Mouse (Mus musculus) gastrocnemius, adult 18-20 months (tissue): ENCODE results near the gene Zfp141. TPM values are rescaled to one million over a fixed set of nuclear protein-coding genes. Genes with fewer than 3 reads are reported as not detected.

Experiments
- DNase-seq: peaks from one replicate; pipeline ENCODE4 v3.0.0; 2021; ENCODE audit warnings: low spot score
- long read RNA-seq, 2 experiments: library from polyadenylated mRNA; stranded (forward); transcript quantifications; one replicate each; pipeline ENCODE4 v2.0.0; 2021
- total RNA-seq, 2 experiments: library from RNA; stranded (reverse); gene quantifications; 2 replicates each; pipeline ENCODE4 v1.2.3; 2021

Zfp141 gene
- total RNA-seq: 1 to 10 TPM; 5.0 TPM
- long read RNA-seq, experiment 1, partial matches to known transcripts: 2 of 10 reads
- long read RNA-seq, experiment 1, other reads (novel, unspliced or antisense): 8 of 10 reads
- long read RNA-seq, experiment 2, full-length matches to known transcripts: 1 of 6 reads
- long read RNA-seq, experiment 2, partial matches to known transcripts: 1 of 6 reads
- long read RNA-seq, experiment 2, other reads (novel, unspliced or antisense): 4 of 6 reads

- DNase-seq: peak; percentile 81
These were observed at the start of gene Zfp141 for GRCm38 (mm10) chr7:42505588-42505987. Gene Zfp141 (minus strand): TSS chr7:42505740.

GRCm38 (mm10) chr7:42551766-42552165 lies 46.2 kb upstream of the Zfp141 start:
- DNase-seq: no peak

GRCm38 (mm10) chr7:42505186-42505585 lies 354 bp downstream of the Zfp141 start:
- DNase-seq: no peak

- DNase-seq: no peak
These were observed 7.3 kb downstream of the Zfp141 start for GRCm38 (mm10) chr7:42498248-42498647.

GRCm38 (mm10) chr7:42497356-42497755 lies 8.2 kb downstream of the Zfp141 start:
- no peak for DNase-seq

GRCm38 (mm10) chr7:42496202-42496601 lies 9.3 kb downstream of the Zfp141 start:
- no peak for DNase-seq

- DNase-seq: no peak
These were observed 14.7 kb downstream of the Zfp141 start for GRCm38 (mm10) chr7:42490859-42491258.

GRCm38 (mm10) chr7:42490358-42490757 lies 15.2 kb downstream of the Zfp141 start:
- DNase-seq: no peak

- DNase-seq: no peak
These were observed 50.9 kb downstream of the Zfp141 start for GRCm38 (mm10) chr7:42454640-42455039.

GRCm38 (mm10) chr7:42450618-42451017 lies 54.9 kb downstream of the Zfp141 start:
- DNase-seq: peak; percentile 3

- DNase-seq: no peak
These were observed 57.7 kb downstream of the Zfp141 start, which contains the start of gene 4933421I07Rik for GRCm38 (mm10) chr7:42447850-42448249. Gene 4933421I07Rik (minus strand): TSS chr7:42448120.

GRCm38 (mm10) chr7:42447352-42447751 lies 58.2 kb downstream of the Zfp141 start:
- DNase-seq: no peak

Other genes starting within 250 kb of the Zfp141 start
- not detected for gene Vmn2r61, start 245.7 kb downstream of the Zfp141 start, total RNA-seq
- gene 4933421I07Rik, start 57.6 kb downstream of the Zfp141 start, total RNA-seq: not detected
- not detected for gene Gm21028, start 72.8 kb upstream of the Zfp141 start, total RNA-seq
- under 1 TPM in 1 of 2 experiments, not detected in 1; 0.21 TPM for gene Zfp977, start 86.8 kb upstream of the Zfp141 start, total RNA-seq
- 1 to 10 TPM in 1 of 2 experiments, under 1 TPM in 1; 0.73 to 1.0 TPM for gene Zfp976, start 136.8 kb upstream of the Zfp141 start, total RNA-seq
- gene Zfp975, start 187.0 kb upstream of the Zfp141 start, total RNA-seq: 1 to 10 TPM; 3.7 to 4.5 TPM
- not detected for gene Gm17067, start 221.3 kb upstream of the Zfp141 start, total RNA-seq